Mouse (Mus musculus) bone marrow macrophage, adult 2 months (primary cell): ENCODE measurements around the gene Nudt11. TPM values are rescaled to one million over a fixed set of nuclear protein-coding genes. Genes with fewer than 3 reads are reported as not detected.
"Not testable (repeated sequence)": the region's sequence is repeated elsewhere in the genome, so short reads cannot be mapped to it uniquely, and the experiment has no call there.

ENCODE experiments used
- H3K27ac ChIP-seq: 2 replicates; pipeline ENCODE4 v1.5.1; 2012; ENCODE audit warnings: low read depth, low read length; ENCODE audit not compliant: insufficient read depth
- H3K4me1 ChIP-seq: 2 replicates; pipeline ENCODE4 v1.6.1; 2012; ENCODE audit warnings: low read length; ENCODE audit not compliant: control insufficient read depth, insufficient read depth
- H3K4me3 ChIP-seq: 2 replicates; pipeline ENCODE4 v1.5.1; 2012; ENCODE audit warnings: mild to moderate bottlenecking, low read length, moderate library complexity; ENCODE audit not compliant: insufficient read depth
- CTCF ChIP-seq: IDR thresholded peaks from 2 replicates; pipeline ENCODE4 v1.5.1; 2012; ENCODE audit warnings: low read depth, mild to moderate bottlenecking, low read length, moderate library complexity
- POLR2A ChIP-seq: IDR thresholded peaks from 2 replicates; pipeline ENCODE4 v1.6.1; 2012; ENCODE audit warnings: mild to moderate bottlenecking, low read depth, low read length, borderline replicate concordance
- polyA plus RNA-seq: library from polyadenylated mRNA; stranded (reverse); fragments of >200 nt; gene quantifications from 2 replicates; pipeline ENCODE4 v1.2.4, GENCODE M21; 2012; ENCODE audit not compliant: missing spikeins, insufficient read depth, insufficient read length

Nudt11 gene
- not detected in 2 replicates for polyA plus RNA-seq

DNA sequence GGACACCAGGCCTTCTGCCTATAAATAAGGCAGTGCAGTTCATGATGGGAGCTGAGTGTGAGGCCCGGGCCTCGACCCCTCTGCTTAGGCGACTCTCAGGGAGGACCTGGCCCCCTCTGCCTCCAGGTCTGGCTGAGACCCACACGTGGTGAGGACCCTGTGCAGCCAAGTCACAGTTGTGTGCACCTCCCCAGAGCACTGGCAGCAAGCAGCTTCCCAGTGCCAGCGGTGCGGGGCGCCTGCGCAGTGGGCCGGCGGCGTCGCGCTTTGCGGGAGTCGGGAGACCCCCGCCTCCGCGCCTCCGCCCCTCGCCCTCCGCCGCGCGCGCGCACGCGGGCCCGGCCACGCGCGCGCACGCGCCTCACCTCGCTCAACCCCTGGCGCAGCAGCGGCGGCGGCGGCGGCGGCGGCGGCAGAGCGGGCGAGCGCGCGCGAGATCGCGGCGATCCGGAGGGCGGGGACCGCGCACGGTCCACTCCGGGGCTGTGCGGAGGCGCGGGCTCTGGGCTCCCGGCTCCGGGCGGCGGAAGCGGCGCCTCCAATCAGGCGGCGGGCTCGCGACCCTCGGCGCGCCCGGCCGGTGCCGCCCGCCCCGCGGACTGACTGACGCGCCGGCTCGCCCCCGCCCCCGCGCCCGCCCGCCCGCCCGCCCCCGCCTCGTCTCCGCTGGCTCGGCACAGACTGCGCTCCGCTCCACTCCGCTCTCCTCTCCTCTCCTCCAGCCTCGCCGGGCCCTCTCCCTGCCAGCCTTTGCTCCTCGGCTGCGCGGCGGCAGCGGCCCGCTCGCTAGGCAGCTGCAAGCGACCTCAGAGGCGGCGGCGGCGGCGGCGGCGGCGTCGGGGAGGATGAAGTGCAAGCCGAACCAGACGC, at the start of gene Nudt11:
Gene Nudt11, plus strand, starts transcription at position 388 of the 870 bp plus-strand sequence.
- H3K27ac ChIP-seq, H3K4me3 ChIP-seq, H3K4me1 ChIP-seq: not testable (repeated sequence)

DNA sequence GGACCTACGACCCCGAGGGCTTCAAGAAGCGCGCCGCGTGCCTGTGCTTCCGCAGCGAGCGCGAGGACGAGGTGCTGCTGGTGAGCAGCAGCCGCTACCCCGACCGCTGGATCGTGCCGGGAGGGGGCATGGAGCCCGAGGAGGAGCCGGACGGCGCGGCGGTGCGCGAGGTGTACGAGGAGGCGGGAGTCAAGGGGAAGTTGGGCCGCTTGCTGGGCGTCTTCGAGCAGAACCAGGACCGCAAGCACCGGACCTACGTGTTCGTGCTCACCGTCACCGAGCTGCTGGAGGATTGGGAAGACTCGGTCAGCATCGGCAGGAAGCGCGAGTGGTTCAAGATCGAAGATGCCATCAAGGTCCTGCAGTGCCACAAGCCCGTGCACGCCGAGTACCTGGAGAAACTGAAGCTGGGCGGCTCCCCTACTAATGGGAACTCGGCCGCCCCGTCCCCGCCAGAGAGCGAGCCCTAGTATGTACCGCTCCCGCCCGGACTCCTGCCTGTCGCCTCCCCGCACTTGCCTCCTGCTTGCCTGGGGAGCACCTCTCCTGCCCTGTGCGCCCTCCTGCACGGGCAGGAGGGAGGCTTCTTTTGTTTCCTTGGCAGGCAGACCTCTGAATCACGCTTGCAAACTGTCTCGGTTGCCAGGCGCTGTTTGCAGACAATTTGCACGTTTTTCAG, 822 bp downstream of the Nudt11 start:
- H3K27ac ChIP-seq, H3K4me1 ChIP-seq, H3K4me3 ChIP-seq: not testable (repeated sequence)

DNA sequence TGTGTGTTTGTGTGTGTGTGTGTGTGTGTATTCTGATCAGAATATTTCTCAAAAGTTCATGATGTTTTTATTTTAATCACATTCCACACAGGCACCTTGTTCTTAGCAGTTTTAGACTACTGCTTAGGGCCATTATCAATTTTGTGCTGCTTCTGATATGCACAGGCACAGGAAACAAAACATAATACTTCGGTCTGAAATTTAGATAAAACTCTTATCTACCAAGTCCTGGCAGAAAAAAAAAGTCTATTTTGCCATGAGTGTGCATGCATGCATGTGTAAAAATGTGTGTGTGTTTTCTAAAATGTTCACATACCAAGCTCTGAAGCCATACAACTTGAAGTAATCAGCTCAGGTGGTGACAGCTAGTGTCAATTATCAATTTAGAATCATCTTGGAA, 14.3 kb downstream of the Nudt11 start:
- no peak for TF ChIP-seq POLR2A
- H3K4me1 ChIP-seq, result no peaks in the 10 kb centered on the region
- H3K27ac ChIP-seq, result no peak overlapping the region
- no peak overlapping the region for H3K4me3 ChIP-seq

DNA sequence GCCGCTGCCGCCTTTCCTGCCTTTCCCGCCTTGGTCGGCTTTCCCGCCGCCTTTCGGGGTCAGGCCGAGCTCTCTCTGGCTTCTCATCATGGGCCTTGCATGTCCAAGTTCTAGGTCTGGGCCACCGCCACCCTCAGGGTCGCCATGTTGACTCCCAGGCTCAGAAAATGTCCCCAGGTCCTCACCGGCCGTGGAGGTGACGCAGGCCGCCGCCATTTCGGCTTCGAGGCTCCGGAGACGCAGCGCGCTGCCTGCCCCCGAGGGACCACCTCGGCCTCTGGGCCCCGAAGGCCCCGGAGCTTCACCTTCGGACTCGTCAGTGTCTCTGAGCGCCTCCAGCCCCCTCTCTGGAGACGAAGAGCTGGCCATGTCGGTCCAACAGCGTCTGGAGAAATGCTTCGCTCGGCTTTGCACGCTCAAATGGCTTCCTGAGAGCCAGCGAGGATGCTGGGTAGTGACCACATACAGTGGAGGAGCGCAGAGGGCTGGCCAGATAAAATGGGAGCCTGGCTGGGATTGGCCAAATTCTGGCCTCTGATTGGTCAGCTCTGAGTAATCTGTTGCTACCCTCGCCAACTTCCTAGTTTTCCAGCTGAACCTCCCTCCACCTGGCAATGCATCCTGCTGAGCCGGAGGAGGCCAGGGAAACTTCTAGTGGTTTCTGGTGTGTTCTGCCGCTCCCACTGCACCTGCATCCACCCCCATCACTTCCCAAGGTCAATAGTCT, 35.9 kb downstream of the Nudt11 start, which contains the start of gene AU022751:
Gene AU022751, minus strand, starts transcription at position 466 of the 727 bp plus-strand sequence.
- Histone ChIP-seq H3K27ac (no peak within 1 kb of the TSS), H3K4me1 (no peaks in the 10 kb centered on the region), H3K4me3 (no peak within 1 kb of the TSS)
- TF ChIP-seq CTCF (no peak), POLR2A (no peak)

DNA sequence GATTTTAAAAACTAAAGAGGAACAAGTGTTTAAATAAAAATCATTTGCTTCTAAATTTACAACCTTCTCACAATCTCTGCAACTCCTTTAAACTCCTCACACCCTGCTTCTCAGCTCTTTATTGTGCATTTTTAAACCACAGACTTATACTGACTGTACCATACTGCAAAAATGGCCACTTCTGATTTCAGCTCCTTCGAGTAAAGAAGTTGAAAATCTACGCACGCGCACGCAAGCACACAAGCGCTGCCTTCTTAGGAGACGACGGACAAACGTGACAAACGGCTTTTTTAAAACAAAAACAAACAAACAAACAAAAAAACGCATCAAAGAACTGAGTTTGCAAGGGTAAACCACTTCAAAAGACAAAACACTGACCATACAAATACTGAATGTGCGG, 44.3 kb downstream of the Nudt11 start:
- no peak overlapping the region for H3K27ac ChIP-seq
- TF ChIP-seq CTCF, result no peak
- TF ChIP-seq POLR2A, result no peak
- H3K4me3 ChIP-seq, result no peak overlapping the region
- H3K4me1 ChIP-seq, result no peaks in the 10 kb centered on the region

DNA sequence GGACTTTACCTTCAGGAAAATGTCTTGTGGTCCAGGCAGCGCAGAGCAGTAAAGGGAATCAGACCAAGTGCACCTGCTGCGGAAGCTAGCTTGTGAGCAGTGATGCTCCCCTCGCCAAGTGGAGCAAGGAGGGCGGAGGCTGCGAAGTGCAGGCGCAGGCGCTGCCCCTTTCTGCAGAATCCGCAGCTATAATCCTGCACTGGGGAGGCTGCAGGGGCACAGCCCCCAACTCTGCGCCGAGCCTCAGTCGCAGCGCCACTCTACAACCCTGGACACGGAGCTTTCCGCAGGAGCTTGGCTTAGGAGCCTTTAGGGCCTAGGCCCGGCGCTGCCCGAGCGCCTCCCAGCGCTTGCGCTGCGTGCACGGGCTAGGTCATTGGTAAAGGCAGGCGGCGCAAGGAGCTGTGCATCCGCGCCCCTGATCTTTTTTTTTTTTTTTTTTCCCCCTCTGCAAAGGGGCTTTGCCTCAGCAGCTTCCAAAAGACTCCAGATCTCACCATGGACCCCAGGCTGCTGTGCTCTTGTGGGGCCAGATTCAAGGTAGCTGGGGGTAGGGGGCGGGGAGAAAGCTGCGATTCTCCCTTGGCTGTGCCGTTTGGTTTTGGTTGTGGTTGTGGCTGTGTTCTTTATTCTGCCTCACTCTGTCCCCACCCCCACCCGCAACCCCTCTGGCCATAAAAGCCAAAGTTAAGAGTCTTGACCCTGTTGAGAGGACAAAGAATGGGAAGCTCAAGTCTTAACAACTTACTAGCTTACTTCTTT, 44.9 kb downstream of the Nudt11 start:
- TF ChIP-seq POLR2A (no peak), CTCF (no peak)
- Histone ChIP-seq H3K4me3 (no peak overlapping the region), H3K27ac (no peak overlapping the region), H3K4me1 (no peaks in the 10 kb centered on the region)

Other genes with a start within 250 kb of the Nudt11 start
- not detected in 2 replicates for gene AU022751, start 36.0 kb downstream of the Nudt11 start, polyA plus RNA-seq
- not detected in 2 replicates for gene Nudt10, start 125.6 kb downstream of the Nudt11 start, polyA plus RNA-seq